In genomic region chr7:142470808-142471413, GRCm38 (mm10) we compare ENCODE assay signal across 10 mouse cellular contexts. TPM values are rescaled to one million over a fixed set of nuclear protein-coding genes. Genes with fewer than 3 reads are reported as not detected.
DNase-seq lines count a peak whose midpoint lies in the region; ATAC-seq and TF ChIP-seq lines count a peak whose summit lies in the region.
"Had no signal": no experiment of that assay in that cellular context is flagged by ENCODE, and none has a peak within 500 bp of the region (broad histone marks: within the 10 kb centered on the region; RNA-seq: fewer than 3 reads in every experiment).

No protein-coding gene starts in this region.

- H3K4me1 ChIP-seq in forebrain, embryonic 11.5 days (replicated peaks; ENCODE audit: control insufficient read depth, insufficient read depth, low read length): peaks cover 11% of the 10 kb centered on the region; the same call in 1 of the 2 replicates
- H3K4me1 ChIP-seq in forebrain, embryonic 16.5 days (replicated peaks; ENCODE audit: control insufficient read depth, insufficient read depth, low read length): peaks cover 12% of the 10 kb centered on the region
- peaks cover 3% of the 10 kb centered on the region; the same call in 1 of the 2 replicates for H3K4me1 ChIP-seq in hindbrain, embryonic 16.5 days (ENCODE audit: control insufficient read depth, insufficient read depth, low read depth, low read length)

- no peaks in the 10 kb centered on the region for H3K9me3 ChIP-seq in forebrain, embryonic 11.5 days (ENCODE audit: control insufficient read depth, low read length)
- H3K9me3 ChIP-seq in forebrain, embryonic 16.5 days (ENCODE audit: control insufficient read depth, low read length): no peaks in the 10 kb centered on the region
- H3K9me3 ChIP-seq in hindbrain, embryonic 16.5 days (ENCODE audit: control insufficient read depth, low read length): no peaks in the 10 kb centered on the region
- H3K9me3 ChIP-seq: G1E had no signal

- ATAC-seq in forebrain, embryonic 11.5 days (replicated peaks; ENCODE audit: low FRiP score): no peak
- no peak for ATAC-seq in forebrain, embryonic 16.5 days
- ATAC-seq in hindbrain, embryonic 16.5 days: peak; percentile 78
- peak; percentile 27; the same call in 1 of the 2 replicates for ATAC-seq in megakaryocyte, adult 5-6 weeks (ENCODE audit: poor library complexity, severe bottlenecking)

- WGBS in forebrain, embryonic 11.5 days: 27% methylated on average over 4 of the region's 4 CpGs
- WGBS in forebrain, embryonic 16.5 days: 34% methylated on average over 4 of the region's 4 CpGs
- WGBS in hindbrain, embryonic 16.5 days: 26% methylated on average over 4 of the region's 4 CpGs

- H3K9ac ChIP-seq in forebrain, embryonic 11.5 days (ENCODE audit: low read length): no peak overlapping the region
- no peak overlapping the region for H3K9ac ChIP-seq in forebrain, embryonic 16.5 days (replicated peaks; ENCODE audit: low read depth, low read length)
- H3K9ac ChIP-seq in hindbrain, embryonic 16.5 days (ENCODE audit: low read depth, low read length): no peak overlapping the region
- H3K9ac ChIP-seq: liver, embryonic 14.5 days had no signal

- no peaks in the 10 kb centered on the region for H3K36me3 ChIP-seq in forebrain, embryonic 11.5 days (ENCODE audit: control insufficient read depth, insufficient read depth, low read length)
- no peaks in the 10 kb centered on the region for H3K36me3 ChIP-seq in forebrain, embryonic 16.5 days (ENCODE audit: control insufficient read depth, insufficient read depth)
- no peaks in the 10 kb centered on the region for H3K36me3 ChIP-seq in hindbrain, embryonic 16.5 days (ENCODE audit: control insufficient read depth, insufficient read depth, low read length)
- H3K36me3 ChIP-seq: G1E had no signal

- DNase-seq in forebrain, embryonic 11.5 days (ENCODE audit: low spot score): peak; percentile 65
- DNase-seq in MN1 (ENCODE audit: low spot score): peak; percentile 81
- peak; percentile 78 for DNase-seq in gastrocnemius, adult 2 months
- DNase-seq in urinary bladder, postnatal 4 days (ENCODE audit: low spot score in 2 of 2): peak; percentile 72 to 75
- no peak for DNase-seq in layer of hippocampus, adult 9-10 months (ENCODE audit: low spot score)

- no peak overlapping the region for H3K4me2 ChIP-seq in forebrain, embryonic 11.5 days (ENCODE audit: low read depth, low read length, severe bottlenecking)
- no peak overlapping the region for H3K4me2 ChIP-seq in forebrain, embryonic 16.5 days (ENCODE audit: low read length)
- H3K4me2 ChIP-seq in hindbrain, embryonic 16.5 days (ENCODE audit: low read length): no peak overlapping the region

- no peak overlapping the region for H3K27ac ChIP-seq in forebrain, embryonic 11.5 days (ENCODE audit: low read depth, low read length)
- no peak overlapping the region for H3K27ac ChIP-seq in forebrain, embryonic 16.5 days (ENCODE audit: low read length)
- H3K27ac ChIP-seq in gastrocnemius, adult 2 months: peak overlapping the region; percentile 81
- H3K27ac ChIP-seq in hindbrain, embryonic 16.5 days (ENCODE audit: low read depth, low read length): no peak overlapping the region
- H3K27ac ChIP-seq: liver, embryonic 14.5 days had no signal

- H3K4me3 ChIP-seq in forebrain, embryonic 11.5 days (ENCODE audit: low read depth, low read length): no peak overlapping the region
- no peak overlapping the region for H3K4me3 ChIP-seq in forebrain, embryonic 16.5 days (replicated peaks; ENCODE audit: low read length)
- H3K4me3 ChIP-seq in gastrocnemius, adult 2 months: peak overlapping the region; percentile 31; the same call in 1 of the 2 replicates
- no peak overlapping the region for H3K4me3 ChIP-seq in hindbrain, embryonic 16.5 days (ENCODE audit: low read length)

- no peak for TF ChIP-seq CTCF in gastrocnemius, adult 2 months (IDR thresholded peaks at IDR 0.05)

- intact Hi-C loops in gastrocnemius, adult 2 months (cut with DNase I): no loop called here

- no peaks in the 10 kb centered on the region for H3K27me3 ChIP-seq in forebrain, embryonic 11.5 days (ENCODE audit: control insufficient read depth, insufficient read depth, low read length)
- no peaks in the 10 kb centered on the region for H3K27me3 ChIP-seq in forebrain, embryonic 16.5 days (replicated peaks; ENCODE audit: control insufficient read depth, insufficient read depth, low read length)
- no peaks in the 10 kb centered on the region for H3K27me3 ChIP-seq in hindbrain, embryonic 16.5 days (replicated peaks; ENCODE audit: control insufficient read depth, insufficient read depth, low read length)

RNA-seq across cellular contexts. Expression of gene Lsp1, which starts 10.3 kb away (rescaled TPM):
- 8.7 and 9.8 TPM in 2 replicates for polyA plus RNA-seq in forebrain, embryonic 11.5 days (2014; fragmentation: Nextera tagmentation; extraction: Ambion mirVana)
- 3.5 and 5.5 TPM in 2 replicates for polyA plus RNA-seq in forebrain, embryonic 16.5 days (2015; fragmentation: Nextera tagmentation; extraction: Ambion mirVana)
- total RNA-seq in gastrocnemius, adult 2 months (2021): 10 to 100 TPM; 25.8 to 47.3 TPM
- polyA plus RNA-seq in hindbrain, embryonic 16.5 days (2015; fragmentation: Nextera tagmentation; extraction: Ambion mirVana): 5.5 and 6.0 TPM in 2 replicates
- total RNA-seq in megakaryocyte, adult 5-6 weeks (2015): 1,220 and 1,304 TPM in 2 replicates
- total RNA-seq in megakaryocyte, adult 5-6 weeks (2017): 1,314 and 1,552 TPM in 2 replicates

RNA-seq across cellular contexts. Expression of gene Tnnt3, which starts 27.7 kb away (rescaled TPM):
- polyA plus RNA-seq in forebrain, embryonic 11.5 days (2014; fragmentation: Nextera tagmentation; extraction: Ambion mirVana): 1.00 and 1.0 TPM in 2 replicates
- polyA plus RNA-seq in forebrain, embryonic 16.5 days (2015; fragmentation: Nextera tagmentation; extraction: Ambion mirVana): 0.73 and 1.2 TPM in 2 replicates
- total RNA-seq in gastrocnemius, adult 2 months (2021): over 10,000 TPM; 28,899 to 38,022 TPM
- polyA plus RNA-seq in hindbrain, embryonic 16.5 days (2015; fragmentation: Nextera tagmentation; extraction: Ambion mirVana): 3.1 and 25.7 TPM in 2 replicates
- 1.4 and 1.5 TPM in 2 replicates for total RNA-seq in megakaryocyte, adult 5-6 weeks (2015)
- 3.7 and 3.9 TPM in 2 replicates for total RNA-seq in megakaryocyte, adult 5-6 weeks (2017)
- total RNA-seq: G1E had no signal
- polyA plus RNA-seq: G1E had no signal

RNA-seq across cellular contexts. Expression of gene Tnni2, which starts 29.3 kb away (rescaled TPM):
- polyA plus RNA-seq in forebrain, embryonic 11.5 days (2014; fragmentation: Nextera tagmentation; extraction: Ambion mirVana): 1.3 TPM in 1 of 2 replicates, not detected in the other
- polyA plus RNA-seq in forebrain, embryonic 16.5 days (2015; fragmentation: Nextera tagmentation; extraction: Ambion mirVana): 0.89 TPM in 1 of 2 replicates, not detected in the other
- total RNA-seq in gastrocnemius, adult 2 months (2021): over 10,000 TPM; 15,929 to 19,962 TPM
- polyA plus RNA-seq in hindbrain, embryonic 16.5 days (2015; fragmentation: Nextera tagmentation; extraction: Ambion mirVana): 2.0 and 22.5 TPM in 2 replicates
- 18.8 and 20.9 TPM in 2 replicates for total RNA-seq in megakaryocyte, adult 5-6 weeks (2015)
- 25.6 and 27.6 TPM in 2 replicates for total RNA-seq in megakaryocyte, adult 5-6 weeks (2017)

RNA-seq across cellular contexts. Expression of gene Syt8, which starts 36.3 kb away (rescaled TPM):
- polyA plus RNA-seq in forebrain, embryonic 11.5 days (2014; fragmentation: Nextera tagmentation; extraction: Ambion mirVana): not detected in 2 replicates
- not detected in 2 replicates for polyA plus RNA-seq in forebrain, embryonic 16.5 days (2015; fragmentation: Nextera tagmentation; extraction: Ambion mirVana)
- not detected for total RNA-seq in gastrocnemius, adult 2 months (2021)
- not detected in 2 replicates for polyA plus RNA-seq in hindbrain, embryonic 16.5 days (2015; fragmentation: Nextera tagmentation; extraction: Ambion mirVana)
- 0.39 TPM in 1 of 2 replicates, not detected in the other for total RNA-seq in megakaryocyte, adult 5-6 weeks (2015)
- total RNA-seq in megakaryocyte, adult 5-6 weeks (2017): not detected in 2 replicates
- polyA plus RNA-seq: G1E had no signal

Comparison
In these comparisons a context has a peak if more than half of its experiments do, and no peak if none do; other contexts are left out.
1. ATAC-seq: peak in hindbrain, embryonic 16.5 days (single experiment) and megakaryocyte, adult 5-6 weeks (single experiment); none in forebrain, embryonic 11.5 days (single experiment) and forebrain, embryonic 16.5 days (single experiment).